Mouse (Mus musculus): ENCODE data around the gene Tcte3. TPM values are rescaled to one million over a fixed set of nuclear protein-coding genes. Genes with fewer than 3 reads are reported as not detected.
"Not testable (repeated sequence)": the region's sequence is repeated elsewhere in the genome, so short reads cannot be mapped to it uniquely, and the experiment has no call there.

Gene Tcte3
- total RNA-seq, 2 experiments from 2014 or later = 0.81 to 4.2 TPM

GRCm38 (mm10) chr17:15040455-15040854, 833 bp downstream of the Tcte3 start:
- peak; percentile 65 for ATAC-seq (ENCODE audit: poor library complexity, severe bottlenecking)

DNA sequence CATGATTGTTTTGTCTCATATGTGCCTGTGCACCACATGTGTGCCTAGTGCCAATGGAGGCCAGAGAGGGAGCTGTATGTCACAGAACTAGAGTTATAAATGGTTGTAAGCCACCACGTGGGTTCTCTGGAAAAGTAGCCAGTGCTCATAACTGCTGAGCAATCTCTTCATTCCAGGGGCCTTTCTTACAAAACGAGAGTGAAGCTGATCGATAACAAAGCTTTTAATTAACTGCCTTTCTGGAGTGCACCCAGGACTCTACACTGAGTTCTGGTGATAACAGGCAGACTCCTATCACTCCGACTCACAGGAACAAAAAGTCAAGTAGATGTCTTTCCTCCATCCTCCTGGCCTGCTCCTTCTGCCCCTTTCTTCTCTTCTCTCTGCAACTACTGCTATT, 9.9 kb downstream of the Tcte3 start:
- ATAC-seq (ENCODE audit: poor library complexity, severe bottlenecking) = peak; percentile 41

GRCm38 (mm10) chr17:15025513-15025912, 15.8 kb downstream of the Tcte3 start:
- not testable (repeated sequence) for ATAC-seq (ENCODE audit: poor library complexity, severe bottlenecking)

DNA sequence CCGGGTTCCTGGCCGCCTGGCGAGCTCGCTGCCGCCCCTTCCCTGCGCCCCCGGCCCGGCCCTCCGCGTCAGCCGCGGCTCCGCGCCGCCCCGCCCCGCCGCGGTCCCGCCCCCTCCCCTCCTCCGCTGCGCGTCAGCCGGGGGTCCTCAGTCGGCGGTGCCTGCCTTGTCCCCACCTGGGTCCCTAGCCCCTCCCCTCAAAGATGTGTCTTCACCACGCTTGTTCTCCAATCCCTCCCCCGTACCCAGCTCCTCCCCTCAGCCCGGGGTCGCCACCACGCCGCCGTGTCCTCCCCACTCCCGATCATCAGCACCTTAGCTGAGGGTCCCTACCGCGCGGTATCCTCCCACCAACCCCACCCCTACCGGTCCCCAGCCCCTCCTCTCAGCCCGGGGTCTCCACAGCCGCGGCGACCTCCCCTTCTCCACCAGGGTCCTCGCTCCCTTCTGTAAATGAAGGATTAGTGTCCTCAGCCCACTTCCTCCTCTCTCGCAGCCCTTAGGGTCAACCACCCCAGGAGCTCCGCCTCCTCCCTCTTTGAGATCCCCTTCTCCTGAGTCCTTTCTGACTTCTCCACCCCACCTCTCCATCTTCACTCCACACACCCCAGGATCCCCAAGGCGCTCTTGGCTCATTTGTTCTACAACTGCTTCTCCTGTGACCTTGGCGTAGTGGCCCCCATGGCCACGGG, 16.6 kb downstream of the Tcte3 start:
- peak; percentile 60 for ATAC-seq (ENCODE audit: poor library complexity, severe bottlenecking)

DNA sequence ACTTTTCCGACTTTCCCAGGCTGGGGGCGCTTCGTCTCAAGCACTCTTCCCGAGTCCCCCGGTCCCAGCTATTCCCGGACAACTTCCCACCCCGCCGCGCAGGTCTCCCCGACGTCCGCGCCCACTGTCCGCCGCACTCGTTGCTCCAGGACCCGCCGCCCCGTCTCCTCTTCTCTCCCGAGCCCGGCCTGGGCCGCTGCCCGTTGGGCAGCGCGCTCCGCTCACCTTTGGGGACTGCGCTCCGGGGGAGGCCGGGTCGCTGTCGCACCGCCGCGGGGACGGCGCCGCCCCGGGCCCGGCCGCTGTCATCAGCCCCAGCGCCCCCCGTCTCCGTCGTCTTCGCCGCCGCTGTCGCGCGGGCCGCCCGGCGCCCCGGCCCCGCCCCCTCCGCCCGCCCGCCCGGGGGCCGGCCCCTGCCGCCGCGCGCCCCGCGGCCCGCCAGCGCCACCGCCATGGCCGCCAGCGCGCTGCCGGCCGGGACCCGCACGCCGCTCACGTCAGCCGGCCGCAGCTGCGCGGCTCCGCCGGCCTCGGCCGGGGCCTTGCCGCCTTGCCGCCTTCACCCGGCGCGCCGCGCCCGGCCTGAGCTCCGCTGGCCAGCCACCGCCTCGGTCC, 17.3 kb downstream of the Tcte3 start:
- peak; percentile 38 for ATAC-seq (ENCODE audit: poor library complexity, severe bottlenecking)

DNA sequence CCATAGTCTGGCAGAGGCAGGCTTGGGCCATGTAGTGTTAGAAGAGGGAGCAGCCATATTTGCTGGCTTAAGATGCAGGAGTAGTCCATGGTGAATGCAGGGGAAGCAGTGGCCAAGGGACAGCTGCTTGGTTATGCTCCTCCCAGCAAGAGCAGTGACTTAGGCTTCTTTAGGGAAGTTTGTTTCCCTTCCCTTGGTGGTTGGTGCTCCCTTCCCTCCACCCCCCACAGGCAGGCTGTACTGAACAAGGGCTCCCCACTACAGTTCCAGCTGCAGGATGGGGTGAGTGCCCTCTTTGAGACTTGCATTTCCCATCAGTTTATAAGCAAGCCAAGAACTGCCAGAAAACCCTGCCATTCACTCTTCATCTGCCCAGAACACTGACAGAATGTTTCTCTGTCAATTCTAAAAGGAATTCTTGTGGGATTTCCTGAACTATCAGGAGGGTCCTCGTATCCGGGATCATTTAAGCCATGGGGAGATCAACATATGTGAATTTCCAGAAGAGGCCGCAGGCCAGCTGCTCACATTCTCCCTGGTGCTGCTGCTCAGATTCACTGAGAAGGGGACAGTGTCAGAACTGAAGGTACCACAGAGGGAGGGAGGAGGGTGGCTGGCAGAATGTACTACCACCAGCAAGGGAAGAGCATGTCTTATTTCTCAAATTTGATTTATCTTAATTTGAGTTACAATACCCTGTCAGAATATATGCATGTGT, 19.6 kb downstream of the Tcte3 start:
- peak; percentile 70 for ATAC-seq (ENCODE audit: poor library complexity, severe bottlenecking)

GRCm38 (mm10) chr17:15009706-15010413, 31.4 kb downstream of the Tcte3 start, which contains the start of gene Gm3435:
Gene Gm3435, plus strand, starts transcription at chr17:15010176.
- peak; percentile 95 for ATAC-seq (ENCODE audit: poor library complexity, severe bottlenecking)

GRCm38 (mm10) chr17:15009088-15009487, 32.2 kb downstream of the Tcte3 start:
- ATAC-seq (ENCODE audit: poor library complexity, severe bottlenecking) = peak; percentile 64

GRCm38 (mm10) chr17:15000047-15000446, 41.2 kb downstream of the Tcte3 start:
- ATAC-seq (ENCODE audit: poor library complexity, severe bottlenecking) = peak; percentile 40

DNA sequence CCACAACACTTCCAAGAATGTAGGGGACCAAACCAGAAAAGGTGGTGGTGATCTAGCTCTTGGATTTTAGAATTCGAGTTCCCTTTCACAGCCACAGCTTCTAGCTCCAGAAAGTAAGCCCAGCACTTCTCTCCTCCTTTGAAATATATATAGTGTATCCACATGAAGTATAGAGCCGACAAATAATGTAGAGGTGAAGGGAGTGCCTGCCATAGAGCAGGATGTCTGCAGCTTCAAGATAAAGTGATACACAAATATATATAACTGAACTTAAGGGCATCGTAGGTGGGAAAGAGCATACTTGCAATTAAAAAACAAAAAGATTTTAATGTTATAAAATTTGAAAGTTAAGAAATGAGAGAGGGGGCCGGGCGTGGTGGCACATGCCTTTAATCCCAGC, 47.1 kb downstream of the Tcte3 start:
- not testable (repeated sequence) for ATAC-seq (ENCODE audit: poor library complexity, severe bottlenecking)

DNA sequence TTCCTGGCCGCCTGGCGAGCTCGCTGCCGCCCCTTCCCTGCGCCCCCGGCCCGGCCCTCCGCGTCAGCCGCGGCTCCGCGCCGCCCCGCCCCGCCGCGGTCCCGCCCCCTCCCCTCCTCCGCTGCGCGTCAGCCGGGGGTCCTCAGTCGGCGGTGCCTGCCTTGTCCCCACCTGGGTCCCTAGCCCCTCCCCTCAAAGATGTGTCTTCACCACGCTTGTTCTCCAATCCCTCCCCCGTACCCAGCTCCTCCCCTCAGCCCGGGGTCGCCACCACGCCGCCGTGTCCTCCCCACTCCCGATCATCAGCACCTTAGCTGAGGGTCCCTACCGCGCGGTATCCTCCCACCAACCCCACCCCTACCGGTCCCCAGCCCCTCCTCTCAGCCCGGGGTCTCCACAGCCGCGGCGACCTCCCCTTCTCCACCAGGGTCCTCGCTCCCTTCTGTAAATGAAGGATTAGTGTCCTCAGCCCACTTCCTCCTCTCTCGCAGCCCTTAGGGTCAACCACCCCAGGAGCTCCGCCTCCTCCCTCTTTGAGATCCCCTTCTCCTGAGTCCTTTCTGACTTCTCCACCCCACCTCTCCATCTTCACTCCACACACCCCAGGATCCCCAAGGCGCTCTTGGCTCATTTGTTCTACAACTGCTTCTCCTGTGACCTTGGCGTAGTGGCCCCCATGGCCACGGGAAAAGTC, 48.0 kb downstream of the Tcte3 start:
- ATAC-seq (ENCODE audit: poor library complexity, severe bottlenecking) = peak; percentile 58

DNA sequence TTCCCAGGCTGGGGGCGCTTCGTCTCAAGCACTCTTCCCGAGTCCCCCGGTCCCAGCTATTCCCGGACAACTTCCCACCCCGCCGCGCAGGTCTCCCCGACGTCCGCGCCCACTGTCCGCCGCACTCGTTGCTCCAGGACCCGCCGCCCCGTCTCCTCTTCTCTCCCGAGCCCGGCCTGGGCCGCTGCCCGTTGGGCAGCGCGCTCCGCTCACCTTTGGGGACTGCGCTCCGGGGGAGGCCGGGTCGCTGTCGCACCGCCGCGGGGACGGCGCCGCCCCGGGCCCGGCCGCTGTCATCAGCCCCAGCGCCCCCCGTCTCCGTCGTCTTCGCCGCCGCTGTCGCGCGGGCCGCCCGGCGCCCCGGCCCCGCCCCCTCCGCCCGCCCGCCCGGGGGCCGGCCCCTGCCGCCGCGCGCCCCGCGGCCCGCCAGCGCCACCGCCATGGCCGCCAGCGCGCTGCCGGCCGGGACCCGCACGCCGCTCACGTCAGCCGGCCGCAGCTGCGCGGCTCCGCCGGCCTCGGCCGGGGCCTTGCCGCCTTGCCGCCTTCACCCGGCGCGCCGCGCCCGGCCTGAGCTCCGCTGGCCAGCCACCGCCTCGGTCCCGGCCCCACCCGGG, 48.7 kb downstream of the Tcte3 start:
- ATAC-seq (ENCODE audit: poor library complexity, severe bottlenecking) = peak; percentile 34

DNA sequence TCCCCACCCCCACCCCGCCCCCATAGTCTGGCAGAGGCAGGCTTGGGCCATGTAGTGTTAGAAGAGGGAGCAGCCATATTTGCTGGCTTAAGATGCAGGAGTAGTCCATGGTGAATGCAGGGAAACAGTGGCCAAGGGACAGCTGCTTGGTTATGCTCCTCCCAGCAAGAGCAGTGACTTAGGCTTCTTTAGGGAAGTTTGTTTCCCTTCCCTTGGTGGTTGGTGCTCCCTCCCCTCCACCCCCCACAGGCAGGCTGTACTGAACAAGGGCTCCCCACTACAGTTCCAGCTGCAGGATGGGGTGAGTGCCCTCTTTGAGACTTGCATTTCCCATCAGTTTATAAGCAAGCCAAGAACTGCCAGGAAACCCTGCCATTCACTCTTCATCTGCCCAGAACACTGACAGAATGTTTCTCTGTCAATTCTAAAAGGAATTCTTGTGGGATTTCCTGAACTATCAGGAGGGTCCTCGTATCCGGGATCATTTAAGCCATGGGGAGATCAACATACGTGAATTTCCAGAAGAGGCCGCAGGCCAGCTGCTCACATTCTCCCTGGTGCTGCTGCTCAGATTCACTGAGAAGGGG, 51.1 kb downstream of the Tcte3 start:
- ATAC-seq (ENCODE audit: poor library complexity, severe bottlenecking) = peak; percentile 61

GRCm38 (mm10) chr17:14978362-14979038, 62.8 kb downstream of the Tcte3 start, which contains the start of the genes 9030025P20Rik and Gm3417:
Gene 9030025P20Rik, plus strand, starts transcription at chr17:14978468.
Gene Gm3417, minus strand, starts transcription at chr17:14978790.
- ATAC-seq (ENCODE audit: poor library complexity, severe bottlenecking) = peak; percentile 95

GRCm38 (mm10) chr17:14977718-14978361, 63.4 kb downstream of the Tcte3 start:
- ATAC-seq (ENCODE audit: poor library complexity, severe bottlenecking) = peak; percentile 70
